Mouse (Mus musculus): ENCODE measurements around the gene Slc26a10.

DNA sequence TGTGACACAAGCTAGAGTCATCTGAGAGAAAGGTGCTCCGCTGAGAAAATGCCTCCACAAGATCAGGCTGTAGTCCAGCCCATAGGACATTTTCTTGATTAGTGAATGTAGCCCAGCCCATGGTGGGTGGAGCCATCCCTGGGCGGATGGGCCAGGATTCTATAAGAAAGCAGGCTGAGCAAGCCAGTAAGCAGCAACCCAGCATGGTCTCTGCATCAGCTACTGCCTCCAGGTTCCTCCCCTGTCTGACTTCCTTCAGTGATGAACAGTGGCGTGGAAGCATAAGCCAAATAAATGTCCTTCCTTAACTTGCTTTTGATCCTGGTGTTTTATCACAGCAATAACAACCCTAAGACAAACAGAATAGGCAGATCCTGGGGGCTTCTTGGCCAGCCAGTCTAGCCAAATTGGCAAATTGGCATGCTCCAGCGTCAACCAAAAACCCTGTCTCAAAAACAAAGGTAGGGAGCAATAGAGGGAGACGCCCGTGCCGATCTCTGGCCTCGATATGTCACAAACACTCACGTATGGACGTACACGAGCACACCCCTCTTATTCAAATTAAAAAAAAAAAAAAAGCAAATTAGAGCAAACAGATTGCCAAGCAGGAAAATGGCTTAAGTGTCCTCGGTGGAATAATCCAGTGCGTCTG lies 57.5 kb downstream of the Slc26a10 start:
- TF ChIP-seq CTCF (IDR thresholded peaks at IDR 0.05; ENCODE audit: low read depth, low read length) (no peak), GATA1 (IDR thresholded peaks at IDR 0.05; ENCODE audit: borderline replicate concordance, low read length) (no peak), POLR2AphosphoS5 (IDR thresholded peaks at IDR 0.05; ENCODE audit: insufficient replicate concordance, low read depth, low read length) (no peak)

Data from G1E (cell line).